Mouse (Mus musculus) limb, embryonic 12.5 days (tissue): ENCODE data around the gene Supt6. TPM values are rescaled to one million over a fixed set of nuclear protein-coding genes. Genes with fewer than 3 reads are reported as not detected.

Experiments
- microRNA-seq: library from miRNA; unstranded; fragments of <30 nt; microRNA quantifications from one replicate; pipeline ENCODE4, GENCODE M21; 2017
- polyA plus RNA-seq: library from polyadenylated mRNA; unstranded; fragments of >200 nt; fragmentation: Nextera tagmentation; extraction: Ambion mirVana; gene quantifications from 2 replicates; pipeline ENCODE4 v1.2.1, GENCODE M21; 2016

Supt6 gene
- polyA plus RNA-seq, 1 experiment from 2014 or later, result 36.8 TPM

Small RNA genes lying within 50 kb of the gene (microRNA-seq; reads per million reads assigned to microRNA genes)
- gene Mir7653, result 0.70 reads per million

Other genes starting within 250 kb of the Supt6 start
- gene Dhrs13, start 213.7 kb downstream of the Supt6 start, polyA plus RNA-seq, result 19.0 and 20.4 TPM in 2 replicates
- 49.5 and 52.0 TPM in 2 replicates for gene Flot2, start 208.1 kb downstream of the Supt6 start, polyA plus RNA-seq
- gene Eral1, start 165.6 kb downstream of the Supt6 start, polyA plus RNA-seq, result 39.2 and 41.0 TPM in 2 replicates
- gene Fam222b, start 151.3 kb downstream of the Supt6 start, polyA plus RNA-seq, result 12.7 and 14.5 TPM in 2 replicates
- 115 and 128 TPM in 2 replicates for gene Traf4, start 80.4 kb downstream of the Supt6 start, polyA plus RNA-seq
- gene Nek8, start 69.3 kb downstream of the Supt6 start, polyA plus RNA-seq, result 18.3 and 20.4 TPM in 2 replicates
- gene Tlcd1, start 69.3 kb downstream of the Supt6 start, polyA plus RNA-seq, result 11.6 and 11.9 TPM in 2 replicates
- 1,381 and 1,432 TPM in 2 replicates for gene Rpl23a, start 62.4 kb downstream of the Supt6 start, polyA plus RNA-seq
- gene Rab34, start 57.6 kb downstream of the Supt6 start, polyA plus RNA-seq, result 149 and 157 TPM in 2 replicates
- 1.9 and 2.7 TPM in 2 replicates for gene Proca1, start 52.6 kb downstream of the Supt6 start, polyA plus RNA-seq
- 49.5 and 54.8 TPM in 2 replicates for gene Sdf2, start 241 bp downstream of the Supt6 start, polyA plus RNA-seq
- 79.1 and 81.8 TPM in 2 replicates for gene 2610507B11Rik, start 15.8 kb upstream of the Supt6 start, polyA plus RNA-seq
- gene BC030499, start 44.9 kb upstream of the Supt6 start, polyA plus RNA-seq, result 0.26 and 0.28 TPM in 2 replicates
- 55.3 and 63.6 TPM in 2 replicates for gene Spag5, start 55.5 kb upstream of the Supt6 start, polyA plus RNA-seq
- 4.0 and 5.0 TPM in 2 replicates for gene Aldoc, start 77.0 kb upstream of the Supt6 start, polyA plus RNA-seq
- gene Pigs, start 82.4 kb upstream of the Supt6 start, polyA plus RNA-seq, result 68.8 and 72.5 TPM in 2 replicates
- gene Unc119, start 97.5 kb upstream of the Supt6 start, polyA plus RNA-seq, result 94.8 and 96.3 TPM in 2 replicates
- not detected in 2 replicates for gene Foxn1, start 140.6 kb upstream of the Supt6 start, polyA plus RNA-seq
- not detected in 2 replicates for gene Slc13a2, start 176.2 kb upstream of the Supt6 start, polyA plus RNA-seq
- gene Slc46a1, start 219.7 kb upstream of the Supt6 start, polyA plus RNA-seq, result 15.0 and 17.1 TPM in 2 replicates